Mouse (Mus musculus) forebrain, embryonic 10.5 days (tissue): ENCODE measurements around the gene Car9. TPM values are rescaled to one million over a fixed set of nuclear protein-coding genes. Genes with fewer than 3 reads are reported as not detected.
A peak's percentile ranks its signal among the peaks of the same experiment; 100 is the strongest.

Experiments
- DNase-seq: peaks from one replicate; pipeline ENCODE4 v3.0.0-alpha.2; 2017; ENCODE audit warnings: low spot score; ENCODE audit errors: extremely low spot score
- H3K27ac ChIP-seq: fragments of 300-500 bp; sonication (generic); 2 replicates; pipeline ENCODE4 v1.5.1; 2016; ENCODE audit warnings: mild to moderate bottlenecking
- H3K27me3 ChIP-seq: fragments of 300-500 bp; sonication (generic); 2 replicates; pipeline ENCODE4 v1.6.1; 2016; ENCODE audit warnings: mild to moderate bottlenecking; ENCODE audit not compliant: poor library complexity, severe bottlenecking
- H3K36me3 ChIP-seq: fragments of 300-500 bp; sonication (generic); replicated peaks from 2 replicates; pipeline ENCODE4 v1.6.1; 2016; ENCODE audit warnings: mild to moderate bottlenecking, moderate library complexity
- H3K4me1 ChIP-seq: fragments of 300-500 bp; sonication (generic); 2 replicates; pipeline ENCODE4 v1.6.1; 2016
- H3K4me3 ChIP-seq: fragments of 300-500 bp; sonication (generic); 2 replicates; pipeline ENCODE4 v1.5.1; 2016; ENCODE audit warnings: mild to moderate bottlenecking, moderate library complexity
- H3K9me3 ChIP-seq: fragments of 300-500 bp; sonication (generic); 2 replicates; pipeline ENCODE4 v1.6.1; 2016; ENCODE audit warnings: mild to moderate bottlenecking, moderate library complexity
- WGBS: fragments of 180-500 bp; shearing (Covaris S2); methylation state at CpG from one replicate; pipeline ENCODE4 v1.1.7; 2016; 5-methylcytosine and 5-hydroxymethylcytosine counted together
- polyA plus RNA-seq: library from polyadenylated mRNA; unstranded; fragments of >200 nt; fragmentation: Nextera tagmentation; extraction: Ambion mirVana; gene quantifications from 2 replicates; pipeline ENCODE4 v1.2.1, GENCODE M21; 2016

The Car9 gene
- polyA plus RNA-seq, 1 experiment from 2014 or later = 1.1 TPM

DNA sequence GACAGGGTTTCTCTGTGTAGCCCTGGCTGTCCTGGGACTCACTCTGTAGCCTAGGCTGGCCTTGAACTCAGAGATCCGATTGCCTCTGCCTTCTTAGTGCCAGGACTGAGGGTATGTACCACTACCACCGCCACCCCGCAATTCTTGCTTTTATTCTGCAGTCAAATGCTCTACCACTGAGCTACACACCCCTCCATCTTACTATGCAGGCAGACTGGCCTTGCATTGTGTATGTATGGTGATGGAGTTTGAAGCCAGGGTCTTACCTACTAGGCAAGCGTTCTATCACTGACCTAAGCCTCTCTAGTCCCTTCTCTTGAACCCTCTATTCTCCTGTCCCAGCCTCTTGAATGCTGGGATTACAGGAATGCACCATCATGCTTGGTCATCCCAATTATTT lies 6.5 kb downstream of the Car9 start:
- H3K27ac ChIP-seq = no peak overlapping the region
- H3K27me3 ChIP-seq = peaks cover 36% of the 10 kb centered on the region
- 92% methylated on average over 4 of the region's 4 CpGs for WGBS
- no peak overlapping the region for H3K4me3 ChIP-seq
- no peaks in the 10 kb centered on the region for H3K9me3 ChIP-seq
- no peak for DNase-seq
- peaks cover 31% of the 10 kb centered on the region for H3K4me1 ChIP-seq
- H3K36me3 ChIP-seq = no peaks in the 10 kb centered on the region

- DNase-seq = no peak
- 91% methylated on average over 4 of the region's 4 CpGs for WGBS
- peaks cover 31% of the 10 kb centered on the region for H3K4me1 ChIP-seq
- H3K4me3 ChIP-seq = no peak overlapping the region
- no peak overlapping the region for H3K27ac ChIP-seq
- peaks cover 36% of the 10 kb centered on the region for H3K27me3 ChIP-seq
- H3K9me3 ChIP-seq = no peaks in the 10 kb centered on the region
- H3K36me3 ChIP-seq = no peaks in the 10 kb centered on the region
Measured at GRCm38 (mm10) chr4:43513791-43514190, 7.0 kb downstream of the Car9 start.

GRCm38 (mm10) chr4:43515764-43516708 lies 9.3 kb downstream of the Car9 start:
- Histone ChIP-seq H3K9me3 (no peaks in the 10 kb centered on the region), H3K27me3 (peaks cover 43% of the 10 kb centered on the region), H3K4me1 (peaks cover 37% of the 10 kb centered on the region), H3K27ac (no peak overlapping the region), H3K4me3 (no peak overlapping the region), H3K36me3 (no peaks in the 10 kb centered on the region)
- no peak for DNase-seq
- 79% methylated on average over 11 of the region's 11 CpGs for WGBS

- 12% methylated on average over 10 of the region's 10 CpGs for WGBS
- Histone ChIP-seq H3K4me3 (peak overlapping the region; percentile 33), H3K36me3 (no peaks in the 10 kb centered on the region), H3K9me3 (no peaks in the 10 kb centered on the region), H3K27me3 (peaks cover 78% of the 10 kb centered on the region), H3K4me1 (peaks cover 54% of the 10 kb centered on the region), H3K27ac (no peak overlapping the region)
- DNase-seq = no peak
Measured at GRCm38 (mm10) chr4:43519551-43519950, 12.8 kb downstream of the Car9 start.

GRCm38 (mm10) chr4:43519956-43520355 lies 13.2 kb downstream of the Car9 start:
- Histone ChIP-seq H3K27me3 (peaks cover 82% of the 10 kb centered on the region), H3K36me3 (no peaks in the 10 kb centered on the region), H3K27ac (no peak overlapping the region), H3K9me3 (no peaks in the 10 kb centered on the region), H3K4me3 (peak overlapping the region; percentile 33), H3K4me1 (peaks cover 57% of the 10 kb centered on the region)
- DNase-seq = peak; percentile 85
- WGBS = 17% methylated on average over 6 of the region's 6 CpGs

DNA sequence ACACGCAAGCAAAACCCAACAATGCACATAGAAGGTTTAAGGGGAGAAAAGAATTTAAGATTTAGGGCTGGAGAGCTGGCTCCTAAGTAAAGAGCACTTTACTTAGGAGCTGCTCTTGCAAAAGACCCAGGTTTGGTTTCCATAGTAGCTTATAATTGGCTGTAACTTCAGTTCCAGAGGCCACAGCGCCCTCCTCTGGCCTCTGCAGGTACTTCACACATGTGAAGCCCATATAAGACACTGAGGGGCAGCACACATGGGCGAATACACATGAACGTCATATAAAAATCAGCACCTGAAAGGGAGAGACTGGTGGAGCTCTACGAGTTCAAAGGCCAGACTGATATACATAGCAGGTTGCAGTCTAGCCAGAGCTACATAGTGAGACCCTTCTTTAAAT lies 21.1 kb downstream of the Car9 start:
- WGBS = 70% methylated on average over 5 of the region's 5 CpGs
- H3K4me3 ChIP-seq = no peak overlapping the region

DNA sequence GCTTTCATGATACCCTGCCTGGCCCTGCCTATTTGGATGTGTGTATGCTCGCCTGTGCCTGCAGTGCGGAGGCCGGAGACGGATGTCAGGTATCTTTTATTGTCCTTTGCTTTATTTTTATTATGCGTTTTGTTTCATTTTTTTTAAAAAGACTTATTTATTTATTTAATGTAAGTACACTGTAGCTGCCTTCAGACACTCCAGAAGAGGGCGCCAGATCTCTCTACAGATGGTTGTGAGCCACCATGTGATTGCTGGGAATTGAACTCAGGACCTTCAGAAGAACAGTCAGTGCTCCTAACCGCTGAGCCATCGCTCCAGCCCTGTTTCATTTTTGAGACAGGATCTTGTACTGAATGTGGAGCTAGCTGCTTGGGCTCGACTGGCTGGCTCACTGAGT lies 21.7 kb downstream of the Car9 start:
- Histone ChIP-seq H3K9me3 (no peaks in the 10 kb centered on the region), H3K36me3 (peaks cover 28% of the 10 kb centered on the region), H3K27me3 (peaks cover 39% of the 10 kb centered on the region), H3K4me1 (peaks cover 14% of the 10 kb centered on the region), H3K4me3 (no peak overlapping the region), H3K27ac (no peak overlapping the region)
- no peak for DNase-seq
- whole genome bisulfite sequencing = 78% methylated on average over 9 of the region's 9 CpGs

More for the DNA sequence above, 21.1 kb downstream of the Car9 start:
- DNase-seq = no peak
- Histone ChIP-seq H3K4me1 (peaks cover 20% of the 10 kb centered on the region), H3K27ac (no peak overlapping the region), H3K9me3 (no peaks in the 10 kb centered on the region), H3K36me3 (peaks cover 22% of the 10 kb centered on the region), H3K27me3 (peaks cover 45% of the 10 kb centered on the region)

DNA sequence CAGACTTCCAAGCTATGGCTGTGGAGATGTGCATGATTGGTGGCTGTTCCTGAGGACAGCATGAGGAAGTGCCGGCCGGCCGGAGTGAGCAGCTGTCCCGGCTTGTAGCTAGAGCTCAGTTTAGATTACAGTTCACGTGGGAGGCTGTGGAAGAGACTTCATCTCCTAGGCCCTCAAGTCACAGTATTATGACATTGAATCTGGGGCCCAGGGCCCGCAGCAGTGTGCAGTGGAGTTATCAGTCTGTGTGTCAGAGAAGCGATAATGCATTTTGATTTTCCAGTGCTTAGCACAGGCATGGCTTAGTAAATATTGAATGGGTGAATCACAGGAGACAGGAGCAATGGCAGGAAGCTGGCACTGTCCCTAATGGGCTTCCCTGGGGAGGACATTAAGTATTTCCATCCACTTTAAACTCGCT lies 23.3 kb downstream of the Car9 start:
- no peak overlapping the region for H3K4me3 ChIP-seq
- no peak overlapping the region for H3K27ac ChIP-seq
- no peaks in the 10 kb centered on the region for H3K4me1 ChIP-seq
- H3K9me3 ChIP-seq = no peaks in the 10 kb centered on the region
- peaks cover 44% of the 10 kb centered on the region for H3K36me3 ChIP-seq
- peaks cover 23% of the 10 kb centered on the region for H3K27me3 ChIP-seq
- no peak for DNase-seq
- 80% methylated on average over 8 of the region's 8 CpGs for WGBS

DNA sequence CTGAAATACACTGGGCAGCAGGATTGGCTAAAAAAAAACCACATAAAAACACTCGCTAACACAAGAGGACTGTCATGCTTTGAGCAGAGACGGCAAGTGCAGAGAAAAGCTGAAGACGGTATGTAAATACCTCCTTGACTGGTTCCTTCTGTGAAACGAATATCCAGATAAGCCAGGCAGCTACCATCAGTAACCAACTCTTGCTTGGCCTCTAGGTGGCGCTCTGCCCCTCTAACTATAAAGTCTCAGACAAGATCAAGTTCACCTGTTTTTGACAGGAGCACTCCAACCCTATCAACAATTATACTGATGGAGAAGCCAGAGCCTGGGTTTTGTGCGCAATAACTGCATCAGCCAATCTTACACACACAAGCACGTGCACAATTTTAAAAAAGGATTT lies 23.8 kb downstream of the Car9 start:
- DNase-seq = peak; percentile 72
- Histone ChIP-seq H3K9me3 (no peaks in the 10 kb centered on the region), H3K4me3 (no peak overlapping the region), H3K27me3 (peaks cover 18% of the 10 kb centered on the region), H3K4me1 (no peaks in the 10 kb centered on the region), H3K27ac (no peak overlapping the region), H3K36me3 (peaks cover 49% of the 10 kb centered on the region)
- 32% methylated on average over 7 of the region's 7 CpGs for WGBS

DNA sequence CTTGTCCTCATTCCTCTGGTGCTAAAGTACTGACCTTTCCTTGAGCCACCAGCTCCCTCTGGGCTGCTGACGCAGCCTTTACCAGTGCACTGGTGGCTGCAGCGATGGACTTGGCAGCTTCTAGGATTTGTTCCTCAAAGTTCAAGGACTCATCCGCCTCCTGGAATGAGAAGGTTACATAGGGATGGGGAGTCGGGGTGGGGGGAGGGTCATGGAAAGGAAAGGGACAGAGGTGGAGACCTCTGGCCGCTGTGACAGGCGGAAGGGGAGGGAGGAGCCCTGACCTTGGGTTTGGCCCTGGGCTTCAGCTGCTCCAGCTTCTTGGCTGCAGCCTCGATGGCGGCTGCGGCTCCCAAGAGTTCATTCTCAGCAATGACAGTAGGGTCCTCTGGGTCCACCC lies 26.5 kb downstream of the Car9 start:
- H3K36me3 ChIP-seq = peaks cover 76% of the 10 kb centered on the region
- no peak for DNase-seq
- H3K27me3 ChIP-seq = no peaks in the 10 kb centered on the region
- no peak overlapping the region for H3K4me3 ChIP-seq
- no peaks in the 10 kb centered on the region for H3K4me1 ChIP-seq
- H3K27ac ChIP-seq = no peak overlapping the region
- H3K9me3 ChIP-seq = no peaks in the 10 kb centered on the region
- WGBS = 89% methylated on average over 9 of the region's 9 CpGs

GRCm38 (mm10) chr4:43535628-43536027 lies 28.9 kb downstream of the Car9 start:
- peaks cover 100% of the 10 kb centered on the region for H3K36me3 ChIP-seq
- WGBS = 94% methylated on average over 8 of the region's 8 CpGs
- DNase-seq = no peak

DNA sequence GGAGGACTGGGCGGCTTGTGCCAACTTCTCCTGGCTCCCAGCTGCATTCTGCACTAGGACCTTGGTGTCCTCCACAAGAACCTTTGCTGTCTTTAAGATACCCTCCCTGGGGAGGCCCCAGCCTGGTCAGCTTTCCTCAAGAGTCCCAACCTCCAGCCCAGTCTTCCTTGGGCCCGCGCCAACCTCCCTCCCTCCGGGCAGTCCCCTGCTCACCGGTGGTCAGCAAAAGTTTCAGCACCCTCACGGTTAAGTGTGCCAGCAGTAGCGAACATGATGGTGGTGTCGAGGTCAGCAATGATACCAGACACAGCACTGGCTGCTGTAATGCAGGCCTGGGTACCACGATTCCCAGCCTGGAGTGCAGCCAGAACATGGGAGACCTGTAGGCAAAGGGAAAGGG lies 29.3 kb downstream of the Car9 start:
- Histone ChIP-seq H3K4me3 (no peak overlapping the region), H3K27ac (no peak overlapping the region), H3K36me3 (peaks cover 100% of the 10 kb centered on the region), H3K27me3 (no peaks in the 10 kb centered on the region), H3K9me3 (no peaks in the 10 kb centered on the region), H3K4me1 (no peaks in the 10 kb centered on the region)
- DNase-seq = no peak
- WGBS = 93% methylated on average over 9 of the region's 9 CpGs

More at GRCm38 (mm10) chr4:43535628-43536027, 28.9 kb downstream of the Car9 start:
- H3K4me3 ChIP-seq = no peak overlapping the region
- no peak overlapping the region for H3K27ac ChIP-seq
- H3K27me3 ChIP-seq = no peaks in the 10 kb centered on the region
- no peaks in the 10 kb centered on the region for H3K9me3 ChIP-seq
- H3K4me1 ChIP-seq = no peaks in the 10 kb centered on the region

DNA sequence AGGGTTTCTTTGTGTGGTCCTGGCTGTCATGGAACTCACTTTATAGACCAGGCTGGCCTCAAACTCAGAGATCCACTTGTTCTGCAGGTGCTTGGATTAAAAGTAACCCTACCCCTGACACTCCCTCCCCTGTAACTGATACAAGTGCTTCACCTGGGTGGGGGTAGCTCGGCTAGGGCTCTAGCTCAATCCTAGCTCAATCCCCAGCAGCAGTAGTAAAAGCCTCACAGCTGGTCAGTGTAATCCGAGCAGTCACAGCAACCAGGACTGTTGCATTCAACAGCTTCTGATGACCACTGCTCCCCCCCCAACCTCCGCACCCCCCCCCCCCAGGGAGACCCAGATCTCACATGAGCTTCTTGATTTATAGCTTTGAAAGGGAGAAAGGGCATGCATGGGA lies 35.3 kb downstream of the Car9 start:
- Histone ChIP-seq H3K27me3 (no peaks in the 10 kb centered on the region), H3K4me1 (no peaks in the 10 kb centered on the region), H3K9me3 (no peaks in the 10 kb centered on the region), H3K36me3 (peaks cover 100% of the 10 kb centered on the region), H3K4me3 (no peak overlapping the region), H3K27ac (no peak overlapping the region)
- 65% methylated on average over 3 of the region's 3 CpGs for WGBS
- DNase-seq = no peak
